Mouse (Mus musculus): ENCODE data around the gene Pdcd1lg2. TPM values are rescaled to one million over a fixed set of nuclear protein-coding genes. Genes with fewer than 3 reads are reported as not detected.

The Pdcd1lg2 gene
- total RNA-seq, 2 experiments from 2014 or later = 0.26 to 0.28 TPM

GRCm38 (mm10) chr19:29417188-29417587 lies 6.5 kb downstream of the Pdcd1lg2 start:
- DNase-seq (ENCODE audit: low spot score in 2 of 2) = no peak

GRCm38 (mm10) chr19:29417894-29418293 lies 7.2 kb downstream of the Pdcd1lg2 start:
- no peak for DNase-seq (ENCODE audit: low spot score in 2 of 2)

GRCm38 (mm10) chr19:29418661-29419115 lies 8.0 kb downstream of the Pdcd1lg2 start:
- no peak for DNase-seq (ENCODE audit: low spot score in 2 of 2)

- DNase-seq (ENCODE audit: low spot score in 2 of 2) = no peak
These were observed 8.8 kb downstream of the Pdcd1lg2 start for GRCm38 (mm10) chr19:29419506-29419905.

GRCm38 (mm10) chr19:29419946-29420345 lies 9.2 kb downstream of the Pdcd1lg2 start:
- DNase-seq (ENCODE audit: low spot score in 2 of 2) = no peak

- DNase-seq (ENCODE audit: low spot score in 2 of 2) = no peak
These were observed 9.7 kb downstream of the Pdcd1lg2 start for GRCm38 (mm10) chr19:29420397-29420796.

GRCm38 (mm10) chr19:29422013-29422645 lies 11.4 kb downstream of the Pdcd1lg2 start:
- no peak for DNase-seq (ENCODE audit: low spot score in 2 of 2)

GRCm38 (mm10) chr19:29422796-29423195 lies 12.1 kb downstream of the Pdcd1lg2 start:
- no peak for DNase-seq (ENCODE audit: low spot score in 2 of 2)

- DNase-seq (ENCODE audit: low spot score in 2 of 2) = no peak
These were observed 19.8 kb downstream of the Pdcd1lg2 start for GRCm38 (mm10) chr19:29430516-29430915.

- no peak for DNase-seq (ENCODE audit: low spot score in 2 of 2)
These were observed 20.2 kb downstream of the Pdcd1lg2 start for GRCm38 (mm10) chr19:29430953-29431352.

GRCm38 (mm10) chr19:29436793-29437479 lies 26.2 kb downstream of the Pdcd1lg2 start:
- no peak for DNase-seq (ENCODE audit: low spot score in 2 of 2)

- no peak for DNase-seq (ENCODE audit: low spot score in 2 of 2)
These were observed 27.1 kb downstream of the Pdcd1lg2 start for GRCm38 (mm10) chr19:29437849-29438248.

- DNase-seq (ENCODE audit: low spot score in 2 of 2) = no peak
These were observed 28.5 kb downstream of the Pdcd1lg2 start for GRCm38 (mm10) chr19:29439242-29439641.

- no peak for DNase-seq (ENCODE audit: low spot score in 2 of 2)
These were observed 31.8 kb downstream of the Pdcd1lg2 start for GRCm38 (mm10) chr19:29442492-29442891.

- no peak for DNase-seq (ENCODE audit: low spot score in 2 of 2)
These were observed 33.6 kb downstream of the Pdcd1lg2 start for GRCm38 (mm10) chr19:29444364-29444763.

GRCm38 (mm10) chr19:29448373-29448772 lies 37.7 kb downstream of the Pdcd1lg2 start:
- no peak for DNase-seq (ENCODE audit: low spot score in 2 of 2)

- peak; percentile 9 to 30 for DNase-seq (ENCODE audit: low spot score in 2 of 2)
These were observed 39.7 kb downstream of the Pdcd1lg2 start for GRCm38 (mm10) chr19:29450376-29450775.

GRCm38 (mm10) chr19:29454141-29454601 lies 43.5 kb downstream of the Pdcd1lg2 start:
- DNase-seq (ENCODE audit: low spot score in 2 of 2) = no peak

GRCm38 (mm10) chr19:29455156-29455555 lies 44.4 kb downstream of the Pdcd1lg2 start:
- no peak for DNase-seq (ENCODE audit: low spot score in 2 of 2)

GRCm38 (mm10) chr19:29457982-29458381 lies 47.3 kb downstream of the Pdcd1lg2 start:
- DNase-seq (ENCODE audit: low spot score in 2 of 2) = no peak

GRCm38 (mm10) chr19:29462462-29462861 lies 51.7 kb downstream of the Pdcd1lg2 start:
- DNase-seq (ENCODE audit: low spot score in 2 of 2) = no peak

- DNase-seq (ENCODE audit: low spot score in 2 of 2) = no peak
These were observed 53.1 kb downstream of the Pdcd1lg2 start for GRCm38 (mm10) chr19:29463645-29464395.

All from left cerebral cortex, adult 18-20 months (tissue).